28 mouse cellular contexts compared by ENCODE assay signal in genomic region chr2:35169452-35169851, GRCm38 (mm10).
"Had no signal": no experiment of that assay in that cellular context is flagged by ENCODE, and none has a peak within 500 bp of the region (broad histone marks: within the 10 kb centered on the region; RNA-seq: fewer than 3 reads in every experiment).

No protein-coding gene starts in this region.

- H3K4me1 ChIP-seq: embryonic facial prominence, embryonic 12.5 days; embryonic facial prominence, embryonic 13.5 days; forebrain, embryonic 10.5 days; forebrain, embryonic 12.5 days; forebrain, embryonic 13.5 days; forebrain, embryonic 15.5 days had no signal

- H3K4me2 ChIP-seq: embryonic facial prominence, embryonic 12.5 days; embryonic facial prominence, embryonic 13.5 days; embryonic facial prominence, embryonic 15.5 days; forebrain, embryonic 12.5 days; forebrain, embryonic 13.5 days; forebrain, embryonic 15.5 days had no signal

- H3K27me3 ChIP-seq: embryonic facial prominence, embryonic 12.5 days; embryonic facial prominence, embryonic 13.5 days; embryonic facial prominence, embryonic 15.5 days; forebrain, embryonic 12.5 days; forebrain, embryonic 13.5 days; forebrain, embryonic 15.5 days had no signal

- H3K4me3 ChIP-seq: embryonic facial prominence, embryonic 10.5 days; embryonic facial prominence, embryonic 12.5 days; embryonic facial prominence, embryonic 13.5 days; embryonic facial prominence, embryonic 15.5 days; erythroblast, embryonic 14.5 days; forebrain, embryonic 10.5 days; forebrain, embryonic 12.5 days; forebrain, embryonic 13.5 days; forebrain, embryonic 15.5 days; gastrocnemius, adult 2 months; heart, adult 2 months had no signal

- ATAC-seq: forebrain, embryonic 13.5 days; forebrain, embryonic 14.5 days; forebrain, embryonic 15.5 days; forebrain, embryonic 16.5 days; forebrain, postnatal 0 days had no signal

- H3K27ac ChIP-seq: embryonic facial prominence, embryonic 10.5 days; embryonic facial prominence, embryonic 12.5 days; embryonic facial prominence, embryonic 13.5 days; embryonic facial prominence, embryonic 15.5 days; forebrain, embryonic 10.5 days; forebrain, embryonic 12.5 days; forebrain, embryonic 13.5 days; forebrain, embryonic 15.5 days; gastrocnemius, adult 2 months; heart, adult 2 months had no signal

- H3K9me3 ChIP-seq: embryonic facial prominence, embryonic 10.5 days; embryonic facial prominence, embryonic 12.5 days; embryonic facial prominence, embryonic 13.5 days; embryonic facial prominence, embryonic 15.5 days; forebrain, embryonic 10.5 days; forebrain, embryonic 12.5 days; forebrain, embryonic 13.5 days; forebrain, embryonic 15.5 days had no signal

- H3K9ac ChIP-seq: embryonic facial prominence, embryonic 12.5 days; embryonic facial prominence, embryonic 13.5 days; embryonic facial prominence, embryonic 15.5 days; forebrain, embryonic 12.5 days; forebrain, embryonic 13.5 days; forebrain, embryonic 15.5 days; forebrain, postnatal 0 days had no signal

- DNase-seq: cerebellum, adult 2 months; cerebellum, adult 8-10 months; cerebellum, adult 9-10 months; cerebellum, adult 9-11 months; cerebellum, postnatal 10 days; cerebellum, postnatal 14 days; cerebellum, postnatal 25 days; cerebellum, postnatal 36 days; embryo, embryonic 11 days; forebrain, postnatal 0 days; gastrocnemius, adult 2 months; gastrocnemius, postnatal 10 days; gastrocnemius, postnatal 14 days; gastrocnemius, postnatal 25 days; gastrocnemius, postnatal 36 days; heart, adult 18-20 months; heart, adult 2 months had no signal
